Mouse (Mus musculus) embryonic facial prominence, embryonic 13.5 days (tissue): ENCODE results near the gene Zfp503. TPM values are rescaled to one million over a fixed set of nuclear protein-coding genes. Genes with fewer than 3 reads are reported as not detected.

Experiments used
- ATAC-seq: fragments of 200-750 bp; cut with Nextera tagmentation; 2 replicates; pipeline ENCODE4 v1.8.0; 2017; ENCODE audit warnings: low read depth; ENCODE audit not compliant: insufficient number of reproducible peaks, insufficient read depth, low FRiP score, low TSS enrichment
- H3K27ac ChIP-seq: fragments of 300-500 bp; sonication (generic); 2 replicates; pipeline ENCODE4 v1.5.1; 2015; ENCODE audit warnings: moderate library complexity, mild to moderate bottlenecking, inconsistent platforms
- H3K27me3 ChIP-seq: fragments of 300-500 bp; sonication (generic); 2 replicates; pipeline ENCODE4 v1.6.1; 2015; ENCODE audit warnings: mild to moderate bottlenecking, inconsistent platforms
- H3K36me3 ChIP-seq: fragments of 300-500 bp; sonication (generic); 2 replicates; pipeline ENCODE4 v1.6.1; 2015; ENCODE audit warnings: mild to moderate bottlenecking, inconsistent platforms
- H3K4me1 ChIP-seq: fragments of 300-500 bp; sonication (generic); 2 replicates; pipeline ENCODE4 v1.6.1; 2015; ENCODE audit warnings: inconsistent platforms
- H3K4me2 ChIP-seq: fragments of 300-500 bp; sonication (generic); 2 replicates; pipeline ENCODE4 v1.6.1; 2015; ENCODE audit warnings: moderate library complexity, mild to moderate bottlenecking, inconsistent platforms
- H3K4me3 ChIP-seq: fragments of 300-500 bp; sonication (generic); 2 replicates; pipeline ENCODE4 v1.5.1; 2015; ENCODE audit warnings: mild to moderate bottlenecking, inconsistent platforms
- H3K9ac ChIP-seq: fragments of 300-500 bp; sonication (generic); 2 replicates; pipeline ENCODE4 v1.6.1; 2015; ENCODE audit warnings: mild to moderate bottlenecking, inconsistent platforms
- H3K9me3 ChIP-seq: fragments of 300-500 bp; sonication (generic); 2 replicates; pipeline ENCODE4 v1.6.1; 2016; ENCODE audit warnings: inconsistent platforms
- WGBS: fragments of 180-500 bp; shearing (Covaris S2); methylation state at CpG from one replicate; pipeline ENCODE4 v1.1.7; 2015; ENCODE audit warnings: mixed read lengths; 5-methylcytosine and 5-hydroxymethylcytosine counted together
- polyA plus RNA-seq: library from polyadenylated mRNA; unstranded; fragments of >200 nt; fragmentation: Nextera tagmentation; extraction: Ambion mirVana; gene quantifications from 2 replicates; pipeline ENCODE4 v1.2.1, GENCODE M21; 2015

The Zfp503 gene
- polyA plus RNA-seq, 1 experiment from 2014 or later: 30.5 TPM

- 17% methylated on average over 5 of the region's 5 CpGs for WGBS
- ATAC-seq: no peak
- no peaks in the 10 kb centered on the region for H3K36me3 ChIP-seq
- H3K27ac ChIP-seq: no peak overlapping the region
- H3K4me3 ChIP-seq: peak overlapping the region; percentile 83
- no peaks in the 10 kb centered on the region for H3K9me3 ChIP-seq
- H3K9ac ChIP-seq: peak overlapping the region; percentile 76; the same call in 1 of the 2 replicates
- peak overlapping the region; percentile 77 for H3K4me2 ChIP-seq
- peaks cover 78% of the 10 kb centered on the region for H3K27me3 ChIP-seq
- peaks cover 52% of the 10 kb centered on the region for H3K4me1 ChIP-seq
Observed at GRCm38 (mm10) chr14:21991856-21992255, 2.5 kb upstream of the Zfp503 start.

DNA sequence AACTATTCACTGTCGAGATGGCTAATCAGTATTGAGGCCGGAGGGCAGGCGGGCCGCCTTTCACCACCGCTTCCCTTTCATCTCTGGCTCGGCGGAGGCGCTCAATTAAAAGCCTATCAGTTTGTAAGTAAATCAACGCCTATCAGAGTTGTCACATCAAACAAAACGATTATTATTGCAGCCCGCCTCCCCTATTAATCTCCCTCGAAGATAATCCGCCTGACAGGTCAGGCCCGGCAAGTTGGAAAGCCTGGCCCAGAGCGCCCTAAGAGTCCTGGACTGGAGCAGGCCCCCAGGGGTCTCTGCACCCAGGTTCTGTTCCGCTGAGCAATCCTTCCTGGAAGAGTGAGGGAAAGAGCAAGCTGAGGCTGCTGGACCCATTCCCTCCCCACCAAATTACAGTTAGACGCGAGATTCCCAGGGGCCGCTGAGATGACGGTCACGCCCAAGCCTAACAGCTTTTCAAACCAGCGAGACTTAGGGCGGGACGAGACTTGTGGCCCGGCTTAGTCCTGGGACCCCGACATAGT is 1.9 kb upstream of the Zfp503 start:
- Histone ChIP-seq H3K9ac (peak overlapping the region; percentile 76), H3K27me3 (peaks cover 72% of the 10 kb centered on the region), H3K36me3 (no peaks in the 10 kb centered on the region), H3K4me2 (peak overlapping the region; percentile 77), H3K4me3 (peak overlapping the region; percentile 83), H3K27ac (peak overlapping the region; percentile 44), H3K4me1 (peaks cover 52% of the 10 kb centered on the region), H3K9me3 (no peaks in the 10 kb centered on the region)
- 2% methylated on average over 26 of the region's 26 CpGs for WGBS
- ATAC-seq: no peak

- WGBS: 3% methylated on average over 31 of the region's 31 CpGs
- Histone ChIP-seq H3K4me3 (peak overlapping the region; percentile 83), H3K9ac (peak overlapping the region; percentile 76), H3K36me3 (peaks cover 5% of the 10 kb centered on the region), H3K27me3 (peaks cover 65% of the 10 kb centered on the region), H3K4me2 (peak overlapping the region; percentile 77), H3K27ac (peak overlapping the region; percentile 98), H3K4me1 (peaks cover 54% of the 10 kb centered on the region), H3K9me3 (no peaks in the 10 kb centered on the region)
- ATAC-seq: no peak
Observed at GRCm38 (mm10) chr14:21990321-21991021, 1.1 kb upstream of the Zfp503 start.

DNA sequence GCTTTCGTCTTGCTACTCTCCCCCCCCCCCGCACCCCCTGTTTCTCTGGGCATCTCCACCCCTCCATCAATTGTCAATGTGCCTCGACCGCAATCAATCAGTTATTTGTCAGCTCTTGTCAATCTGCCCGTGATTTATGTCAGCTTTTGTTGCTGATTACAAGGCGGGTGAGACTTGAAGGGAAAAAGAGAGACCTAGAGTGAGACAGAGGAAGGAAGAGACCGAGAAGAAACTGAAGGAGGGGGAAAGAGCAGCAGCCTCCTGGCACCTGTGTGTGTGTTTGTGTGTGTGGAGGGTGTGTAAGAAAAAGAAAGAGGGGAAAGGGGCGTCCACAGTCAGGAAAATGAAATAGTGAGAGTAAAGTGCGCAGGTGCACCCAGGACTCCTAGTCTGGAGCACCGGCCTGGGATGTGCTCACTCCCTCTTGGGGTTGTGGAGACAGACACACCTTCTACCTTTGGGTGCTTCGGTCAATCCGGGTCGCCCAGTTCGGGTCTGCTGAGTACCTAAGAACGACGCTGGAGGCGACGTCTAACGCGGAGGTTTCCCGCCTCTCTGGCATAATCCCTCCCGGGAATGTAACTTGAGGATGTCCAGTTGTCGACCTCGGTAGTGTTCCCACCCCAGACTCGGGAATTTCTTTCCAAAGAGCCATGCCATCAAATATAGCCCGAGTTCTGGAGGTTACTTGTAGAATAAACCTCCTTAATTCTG is 667 bp downstream of the Zfp503 start:
- Histone ChIP-seq H3K9me3 (no peaks in the 10 kb centered on the region), H3K27ac (peak overlapping the region; percentile 98), H3K4me1 (peaks cover 46% of the 10 kb centered on the region), H3K4me3 (peak overlapping the region; percentile 83), H3K36me3 (peaks cover 14% of the 10 kb centered on the region), H3K27me3 (peaks cover 58% of the 10 kb centered on the region), H3K9ac (peak overlapping the region; percentile 76), H3K4me2 (peak overlapping the region; percentile 77)
- no peak for ATAC-seq
- under 1% methylated on average over 26 of the region's 26 CpGs for WGBS

DNA sequence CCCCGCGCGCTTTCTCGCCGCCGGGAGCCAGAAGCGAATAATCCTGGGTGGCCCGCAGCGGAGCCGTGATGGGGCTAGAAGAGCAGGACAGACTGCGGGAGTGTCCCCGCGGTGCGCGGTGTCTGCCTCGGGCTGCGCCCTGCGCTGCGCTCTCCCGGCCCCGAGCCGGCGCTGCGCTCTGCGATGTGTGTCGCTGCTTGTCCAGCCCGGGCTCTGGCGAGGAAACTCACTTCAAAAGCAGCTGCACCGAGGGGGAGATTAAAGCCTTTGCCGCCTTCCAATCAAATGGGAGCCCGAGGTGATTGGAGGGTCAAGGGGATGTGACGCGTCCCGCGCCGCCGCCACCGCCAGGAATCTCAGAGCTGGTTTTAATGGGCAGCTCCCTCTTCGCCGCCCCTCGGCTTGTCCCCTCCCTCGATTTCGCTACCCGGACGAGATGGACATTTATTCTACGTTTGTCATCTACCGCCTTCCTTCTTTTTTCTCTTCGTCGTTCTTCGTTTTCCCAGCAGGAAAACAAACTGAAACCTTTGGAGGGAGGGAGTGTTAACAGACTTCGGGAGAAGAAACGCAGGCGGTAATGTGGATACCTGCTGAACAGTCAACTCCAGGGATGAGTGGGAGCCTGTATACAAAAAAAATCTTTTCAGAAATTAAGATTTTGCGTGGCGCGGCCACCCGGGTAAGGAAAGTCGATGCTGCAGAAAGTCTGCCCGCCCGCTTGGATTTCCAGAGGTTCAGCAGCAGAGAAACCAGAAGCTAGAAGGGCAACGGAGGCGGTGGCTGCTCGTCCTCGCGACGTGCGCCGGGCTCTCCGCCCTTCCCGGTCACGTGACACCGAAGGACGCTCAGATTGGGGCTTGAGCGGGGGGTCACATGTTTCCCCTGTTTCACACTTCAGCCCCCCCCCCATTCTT is 1.5 kb downstream of the Zfp503 start:
- peak overlapping the region; percentile 83 for H3K4me3 ChIP-seq
- under 1% methylated on average over 73 of the region's 74 CpGs for WGBS
- H3K27ac ChIP-seq: peak overlapping the region; percentile 98
- peak overlapping the region; percentile 77 for H3K4me2 ChIP-seq
- H3K27me3 ChIP-seq: peaks cover 50% of the 10 kb centered on the region
- peak; percentile 80 for ATAC-seq
- peak overlapping the region; percentile 97 for H3K9ac ChIP-seq
- H3K36me3 ChIP-seq: peaks cover 14% of the 10 kb centered on the region
- H3K4me1 ChIP-seq: peaks cover 43% of the 10 kb centered on the region
- H3K9me3 ChIP-seq: no peaks in the 10 kb centered on the region

- H3K36me3 ChIP-seq: peaks cover 14% of the 10 kb centered on the region
- peak overlapping the region; percentile 77 for H3K4me2 ChIP-seq
- H3K9ac ChIP-seq: peak overlapping the region; percentile 97
- H3K4me3 ChIP-seq: peak overlapping the region; percentile 83
- H3K9me3 ChIP-seq: no peaks in the 10 kb centered on the region
- under 1% methylated on average over 39 of the region's 61 CpGs for WGBS
- peaks cover 50% of the 10 kb centered on the region for H3K27me3 ChIP-seq
- peaks cover 47% of the 10 kb centered on the region for H3K4me1 ChIP-seq
- 0 out of 2 replicates have a peak, but pooled peaks have one; percentile 11 for ATAC-seq
- peak overlapping the region; percentile 98 for H3K27ac ChIP-seq
Observed at GRCm38 (mm10) chr14:21986733-21987659, 2.4 kb downstream of the Zfp503 start.

- H3K27ac ChIP-seq: peak overlapping the region; percentile 98
- no peaks in the 10 kb centered on the region for H3K9me3 ChIP-seq
- H3K4me2 ChIP-seq: peak overlapping the region; percentile 77
- peak overlapping the region; percentile 97 for H3K9ac ChIP-seq
- H3K36me3 ChIP-seq: peaks cover 14% of the 10 kb centered on the region
- 1% methylated on average over 60 of the region's 62 CpGs for WGBS
- ATAC-seq: no peak
- peaks cover 43% of the 10 kb centered on the region for H3K27me3 ChIP-seq
- peaks cover 43% of the 10 kb centered on the region for H3K4me1 ChIP-seq
- H3K4me3 ChIP-seq: peak overlapping the region; percentile 83
Observed at GRCm38 (mm10) chr14:21985981-21986732, 3.2 kb downstream of the Zfp503 start.

DNA sequence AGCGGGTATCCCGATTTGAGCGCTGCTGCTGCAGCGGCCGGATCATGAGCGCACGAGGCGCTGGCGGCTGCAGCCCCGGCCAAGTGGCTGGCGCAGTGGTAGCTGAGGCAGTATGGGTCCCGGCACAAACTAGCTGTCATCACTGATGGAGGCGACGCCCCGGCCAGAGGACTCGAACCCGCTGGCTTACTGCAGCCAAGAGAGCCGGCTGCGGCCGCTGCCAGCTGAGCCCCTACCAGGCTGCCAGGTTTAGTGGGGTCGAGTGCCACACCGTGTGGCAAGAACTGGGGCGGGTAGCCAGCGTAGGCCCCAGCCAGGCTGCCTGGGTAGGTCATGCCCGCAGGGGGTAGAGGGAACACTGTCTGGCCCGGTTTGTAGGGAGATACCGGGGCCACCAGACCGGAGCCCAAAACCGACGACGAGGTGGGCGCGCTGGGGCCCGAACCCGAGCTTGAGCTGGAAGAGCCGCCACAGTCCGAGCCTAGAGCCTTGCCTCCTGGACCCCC is 3.9 kb downstream of the Zfp503 start:
- WGBS: 1% methylated on average over 37 of the region's 37 CpGs
- peaks cover 14% of the 10 kb centered on the region for H3K36me3 ChIP-seq
- H3K27ac ChIP-seq: peak overlapping the region; percentile 98
- peak overlapping the region; percentile 83 for H3K4me3 ChIP-seq
- peak overlapping the region; percentile 77 for H3K4me2 ChIP-seq
- no peaks in the 10 kb centered on the region for H3K9me3 ChIP-seq
- H3K4me1 ChIP-seq: peaks cover 39% of the 10 kb centered on the region
- peaks cover 38% of the 10 kb centered on the region for H3K27me3 ChIP-seq
- peak overlapping the region; percentile 97 for H3K9ac ChIP-seq
- no peak for ATAC-seq

- Histone ChIP-seq H3K27me3 (peaks cover 32% of the 10 kb centered on the region), H3K4me2 (peak overlapping the region; percentile 77), H3K27ac (peak overlapping the region; percentile 98), H3K9ac (peak overlapping the region; percentile 97), H3K9me3 (no peaks in the 10 kb centered on the region), H3K4me3 (peak overlapping the region; percentile 83), H3K36me3 (peaks cover 14% of the 10 kb centered on the region), H3K4me1 (peaks cover 36% of the 10 kb centered on the region)
- ATAC-seq: no peak
- WGBS: 2% methylated on average over 49 of the region's 49 CpGs
Observed at GRCm38 (mm10) chr14:21984757-21985425, 4.5 kb downstream of the Zfp503 start.
